Comparison of ENCODE assay signal across 25 mouse cellular contexts in genomic region chr17:32068810-32069209, GRCm38 (mm10). TPM values are rescaled to one million over a fixed set of nuclear protein-coding genes. Genes with fewer than 3 reads are reported as not detected.
DNase-seq lines count a peak whose midpoint lies in the region; ATAC-seq lines count a peak whose summit lies in the region.
"Had no signal": no experiment of that assay in that cellular context is flagged by ENCODE, and none has a peak within 500 bp of the region (broad histone marks: within the 10 kb centered on the region; RNA-seq: fewer than 3 reads in every experiment).

No protein-coding gene starts in this region.

- H3K9me3 ChIP-seq in liver, embryonic 12.5 days (replicated peaks): no peaks in the 10 kb centered on the region
- no peaks in the 10 kb centered on the region for H3K9me3 ChIP-seq in liver, embryonic 15.5 days (replicated peaks)
- H3K9me3 ChIP-seq: forebrain, embryonic 12.5 days; forebrain, embryonic 15.5 days; hindbrain, embryonic 12.5 days had no signal

- no peak overlapping the region for H3K4me2 ChIP-seq in liver, embryonic 12.5 days
- H3K4me2 ChIP-seq in liver, embryonic 15.5 days: no peak overlapping the region
- H3K4me2 ChIP-seq: embryonic facial prominence, embryonic 13.5 days; forebrain, embryonic 12.5 days; forebrain, embryonic 15.5 days; heart, embryonic 11.5 days; hindbrain, embryonic 12.5 days; hindbrain, embryonic 15.5 days had no signal

- H3K9ac ChIP-seq in liver, embryonic 12.5 days: 0 out of 2 replicates have a peak overlapping the region, but pooled peaks have one; percentile 24
- H3K9ac ChIP-seq in liver, embryonic 15.5 days: no peak overlapping the region
- H3K9ac ChIP-seq: embryonic facial prominence, embryonic 13.5 days; forebrain, embryonic 12.5 days; forebrain, embryonic 15.5 days; hindbrain, embryonic 12.5 days; hindbrain, embryonic 15.5 days had no signal

- H3K4me3 ChIP-seq in liver, embryonic 12.5 days: no peak overlapping the region
- H3K4me3 ChIP-seq in liver, embryonic 15.5 days (replicated peaks): no peak overlapping the region
- H3K4me3 ChIP-seq: embryonic facial prominence, embryonic 10.5 days; embryonic facial prominence, embryonic 13.5 days; erythroblast, embryonic 14.5 days; forebrain, embryonic 12.5 days; forebrain, embryonic 15.5 days; hindbrain, embryonic 12.5 days; hindbrain, embryonic 15.5 days had no signal

- no peaks in the 10 kb centered on the region for H3K36me3 ChIP-seq in liver, embryonic 12.5 days
- no peaks in the 10 kb centered on the region for H3K36me3 ChIP-seq in liver, embryonic 15.5 days (replicated peaks)
- H3K36me3 ChIP-seq: embryonic facial prominence, embryonic 13.5 days; forebrain, embryonic 12.5 days; forebrain, embryonic 15.5 days; hindbrain, embryonic 12.5 days; hindbrain, embryonic 15.5 days had no signal

- DNase-seq in c-Kit-positive CD71-positive TER-119-positive erythroid progenitor cells, embryonic 14.5 days (ENCODE audit: low spot score): peak; percentile 29
- DNase-seq in urinary bladder, postnatal 25 days (ENCODE audit: low spot score): no peak
- no peak for DNase-seq in gastrocnemius, adult 8-10 months (ENCODE audit: low spot score in 2 of 2)
- no peak for DNase-seq in thymus, postnatal 10 days (ENCODE audit: low spot score in 2 of 2)
- DNase-seq: cerebellum, adult 11-12 months; cerebellum, adult 8-10 months; cerebellum, postnatal 10 days; cerebellum, postnatal 36 days; embryo, embryonic 11 days; gastrocnemius, postnatal 10 days; gastrocnemius, postnatal 36 days had no signal

- ATAC-seq in liver, embryonic 12.5 days: peak; percentile 47
- ATAC-seq in liver, embryonic 15.5 days (ENCODE audit: insufficient read depth): peak; percentile 47; the same call in 1 of the 2 replicates
- ATAC-seq in megakaryocyte progenitor cell, adult 5-6 weeks (replicated peaks; ENCODE audit: poor library complexity): 0 out of 2 replicates have a peak, but pooled peaks have one; percentile 9
- ATAC-seq: CD4-positive, CD25-positive, alpha-beta regulatory T cell, adult 4 months; forebrain, embryonic 15.5 days had no signal

- H3K27me3 ChIP-seq in liver, embryonic 12.5 days (replicated peaks): no peaks in the 10 kb centered on the region
- no peaks in the 10 kb centered on the region for H3K27me3 ChIP-seq in liver, embryonic 15.5 days
- H3K27me3 ChIP-seq: embryonic facial prominence, embryonic 13.5 days; forebrain, embryonic 15.5 days; hindbrain, embryonic 12.5 days; hindbrain, embryonic 15.5 days had no signal

- 53% methylated on average over 2 of the region's 2 CpGs for WGBS in liver, embryonic 12.5 days (ENCODE audit: insufficient replicate concordance)
- WGBS in liver, embryonic 15.5 days (ENCODE audit: insufficient replicate concordance): 45% methylated on average over 2 of the region's 2 CpGs

- H3K4me1 ChIP-seq in liver, embryonic 12.5 days: peaks cover 21% of the 10 kb centered on the region
- H3K4me1 ChIP-seq in liver, embryonic 15.5 days (replicated peaks): peaks cover 20% of the 10 kb centered on the region; the same call in 1 of the 2 replicates
- H3K4me1 ChIP-seq: embryonic facial prominence, embryonic 13.5 days; forebrain, embryonic 12.5 days; forebrain, embryonic 15.5 days; hindbrain, embryonic 12.5 days had no signal

- no peak overlapping the region for H3K27ac ChIP-seq in liver, embryonic 12.5 days
- H3K27ac ChIP-seq in liver, embryonic 15.5 days (replicated peaks): no peak overlapping the region
- H3K27ac ChIP-seq: embryonic facial prominence, embryonic 10.5 days; embryonic facial prominence, embryonic 13.5 days; forebrain, embryonic 12.5 days; forebrain, embryonic 15.5 days; hindbrain, embryonic 12.5 days; hindbrain, embryonic 15.5 days had no signal

RNA-seq across cellular contexts. Expression of gene Hsf2bp, which starts 32.7 kb away (rescaled TPM):
- polyA plus RNA-seq in liver, embryonic 12.5 days (2016; fragmentation: Nextera tagmentation; extraction: Ambion mirVana): 0.13 and 0.14 TPM in 2 replicates
- 0.12 and 0.21 TPM in 2 replicates for polyA plus RNA-seq in liver, embryonic 15.5 days (2015; fragmentation: Nextera tagmentation; extraction: Ambion mirVana)
- total RNA-seq in megakaryocyte progenitor cell, adult 5-6 weeks (2015): 0.05 TPM in 1 of 2 replicates, not detected in the other
- not detected in 2 replicates for total RNA-seq in megakaryocyte progenitor cell, adult 5-6 weeks (2017)
- under 1 TPM; 0.82 to 0.99 (median 0.93) TPM for total RNA-seq in gastrocnemius, adult 8-10 months (2022)
- total RNA-seq: granulocyte monocyte progenitor cell, adult 5-6 weeks had no signal
- polyA plus RNA-seq: adrenal gland, adult 2 months; erythroblast, embryonic 14.5 days had no signal

RNA-seq across cellular contexts. Expression of gene Rrp1b, which starts 32.9 kb away (rescaled TPM):
- 51.6 and 51.7 TPM in 2 replicates for polyA plus RNA-seq in liver, embryonic 12.5 days (2016; fragmentation: Nextera tagmentation; extraction: Ambion mirVana)
- 17.4 and 19.7 TPM in 2 replicates for polyA plus RNA-seq in liver, embryonic 15.5 days (2015; fragmentation: Nextera tagmentation; extraction: Ambion mirVana)
- 41.9 and 48.6 TPM in 2 replicates for total RNA-seq in megakaryocyte progenitor cell, adult 5-6 weeks (2015)
- total RNA-seq in megakaryocyte progenitor cell, adult 5-6 weeks (2017): 57.7 and 61.9 TPM in 2 replicates
- total RNA-seq in gastrocnemius, adult 8-10 months (2022): 10 to 100 TPM in 1 of 4 experiments, 1 to 10 TPM in 3; 5.1 to 10.5 (median 7.5) TPM
